Mouse (Mus musculus) layer of hippocampus, adult 9-10 months (tissue): ENCODE data around the gene Cntnap1.

Source experiments
- DNase-seq: peaks from one replicate; pipeline ENCODE4 v3.0.0; 2022; ENCODE audit warnings: low spot score

Gene Cntnap1

DNA sequence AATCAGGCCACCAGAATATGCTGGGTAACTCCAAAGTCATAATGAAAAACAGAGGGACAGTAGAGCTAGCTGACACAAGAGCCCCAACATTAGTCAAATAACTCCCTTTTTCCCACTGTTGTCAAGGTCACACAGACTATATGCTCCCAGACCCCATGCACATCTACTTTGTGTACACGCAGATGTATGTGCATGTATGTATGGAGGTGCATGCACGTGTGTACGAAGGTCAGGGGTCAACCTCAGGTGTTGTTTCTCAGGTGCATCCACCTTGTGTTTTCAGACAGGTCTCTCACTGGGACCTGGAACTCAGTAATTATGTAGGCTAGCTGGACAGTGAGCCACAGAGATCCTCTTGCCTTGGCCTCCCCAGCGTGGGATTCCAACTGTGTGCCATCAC lies 15.1 kb downstream of the Cntnap1 start:
- DNase-seq = no peak

- no peak for DNase-seq
These were observed 16.4 kb downstream of the Cntnap1 start for GRCm38 (mm10) chr11:101186526-101187247.

GRCm38 (mm10) chr11:101187541-101187940 lies 17.2 kb downstream of the Cntnap1 start:
- no peak for DNase-seq

DNA sequence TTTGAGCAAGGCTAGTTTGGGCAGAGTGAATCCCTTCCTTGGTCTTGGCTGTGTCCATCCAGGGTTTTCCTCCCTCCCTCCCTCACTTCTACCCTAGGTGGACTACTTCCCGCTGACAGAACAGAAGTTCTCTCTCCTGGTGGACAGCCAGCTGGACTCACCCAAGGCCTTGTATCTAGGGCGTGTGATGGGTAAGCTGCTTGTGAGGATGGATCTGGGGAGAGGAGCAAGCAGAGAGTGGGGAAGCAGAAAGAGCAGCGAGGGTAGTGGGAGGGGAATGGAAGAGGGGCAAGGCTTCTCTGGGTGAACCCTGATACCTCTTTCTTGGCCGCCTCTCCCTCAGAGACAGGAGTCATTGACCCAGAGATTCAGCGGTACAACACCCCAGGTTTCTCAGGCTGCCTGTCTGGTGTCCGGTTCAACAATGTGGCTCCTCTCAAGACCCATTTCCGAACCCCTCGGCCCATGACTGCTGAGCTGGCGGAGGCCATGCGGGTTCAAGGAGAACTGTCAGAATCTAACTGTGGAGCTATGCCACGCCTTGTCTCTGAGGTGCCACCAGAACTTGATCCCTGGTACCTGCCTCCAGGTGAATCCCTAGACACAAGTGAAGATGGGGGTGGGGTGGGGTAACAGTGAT lies 18.0 kb downstream of the Cntnap1 start:
- DNase-seq = no peak

DNA sequence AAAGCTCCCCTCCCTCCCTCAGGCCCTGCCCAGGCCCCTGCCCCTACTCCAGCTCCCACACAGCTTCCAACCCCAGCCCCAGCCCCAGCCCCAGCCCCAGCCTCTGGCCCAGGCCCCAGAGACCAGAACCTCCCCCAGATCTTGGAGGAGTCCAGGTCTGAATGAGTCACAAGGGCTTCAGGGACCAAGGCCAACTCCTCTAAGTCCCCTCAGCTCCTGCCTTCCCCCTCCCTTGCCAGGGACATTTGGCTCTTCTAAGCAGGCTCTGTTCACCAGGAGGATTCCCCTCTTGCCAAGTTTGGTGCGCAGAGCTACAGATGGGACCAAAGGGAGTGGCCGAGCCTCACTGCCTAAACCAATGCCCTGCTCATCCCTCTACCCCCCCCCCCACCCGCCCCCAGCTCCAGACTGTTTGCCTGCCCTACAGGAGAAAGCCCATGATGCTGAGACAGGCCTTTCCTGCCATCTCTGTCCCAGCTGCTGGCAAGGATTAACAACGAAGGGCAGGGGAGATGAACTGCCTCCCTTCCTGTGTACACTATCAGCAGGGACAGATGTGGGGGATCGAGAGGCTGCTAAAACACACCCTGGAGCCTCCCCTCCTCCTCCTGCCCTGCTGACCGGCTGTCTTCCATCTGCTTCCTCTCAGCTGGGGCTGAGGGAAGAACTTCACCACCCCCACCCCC lies 19.3 kb downstream of the Cntnap1 start:
- no peak for DNase-seq

- DNase-seq = no peak
These were observed 20.0 kb downstream of the Cntnap1 start for GRCm38 (mm10) chr11:101190181-101190912.

GRCm38 (mm10) chr11:101190913-101191907 lies 20.9 kb downstream of the Cntnap1 start:
- DNase-seq = no peak

DNA sequence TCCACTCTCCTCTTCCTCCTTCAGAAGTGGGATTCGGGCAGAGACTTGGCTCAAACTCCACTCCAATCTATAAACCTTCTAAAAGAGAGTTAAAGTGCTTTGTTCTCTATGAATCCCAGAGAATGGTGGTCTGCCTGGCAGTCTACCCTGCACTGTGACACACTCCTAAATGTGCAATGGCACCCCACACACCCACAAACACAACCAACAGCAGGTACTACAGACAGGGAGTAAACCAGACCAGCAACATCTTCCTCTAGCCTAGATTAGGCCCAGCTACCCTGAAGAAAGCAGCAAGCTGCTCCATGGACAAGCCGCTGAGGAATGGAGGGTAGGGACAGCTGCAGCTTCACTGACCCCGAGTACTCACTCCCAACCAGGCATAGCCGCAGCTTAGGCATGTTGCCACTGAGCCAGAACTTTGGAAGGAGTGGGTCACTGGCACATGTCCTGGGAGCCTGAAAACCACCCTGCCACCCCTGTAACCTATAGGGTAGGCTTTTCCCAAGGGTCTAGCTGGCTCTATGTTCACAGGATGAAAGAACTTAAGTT lies 21.7 kb downstream of the Cntnap1 start:
- DNase-seq = no peak

DNA sequence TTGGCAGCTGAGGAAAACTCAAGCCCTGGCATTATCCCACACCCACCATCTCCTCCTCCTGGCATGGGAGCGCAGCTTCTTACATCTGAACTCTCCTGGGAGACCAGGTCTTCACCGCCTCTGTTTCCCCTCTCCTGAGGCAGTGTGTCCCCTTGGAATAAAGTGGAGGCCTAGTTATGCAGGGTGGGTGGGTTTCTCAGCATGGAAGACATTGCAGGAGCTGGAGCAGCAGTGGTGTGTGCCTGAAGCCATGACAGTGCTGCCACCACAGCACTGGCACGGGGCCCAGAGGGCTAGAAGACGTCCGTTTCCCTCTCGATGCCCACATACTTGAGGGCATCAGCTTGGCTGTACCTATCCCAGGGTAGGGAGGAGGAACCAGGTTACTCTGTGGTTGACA lies 22.3 kb downstream of the Cntnap1 start:
- DNase-seq = no peak

DNA sequence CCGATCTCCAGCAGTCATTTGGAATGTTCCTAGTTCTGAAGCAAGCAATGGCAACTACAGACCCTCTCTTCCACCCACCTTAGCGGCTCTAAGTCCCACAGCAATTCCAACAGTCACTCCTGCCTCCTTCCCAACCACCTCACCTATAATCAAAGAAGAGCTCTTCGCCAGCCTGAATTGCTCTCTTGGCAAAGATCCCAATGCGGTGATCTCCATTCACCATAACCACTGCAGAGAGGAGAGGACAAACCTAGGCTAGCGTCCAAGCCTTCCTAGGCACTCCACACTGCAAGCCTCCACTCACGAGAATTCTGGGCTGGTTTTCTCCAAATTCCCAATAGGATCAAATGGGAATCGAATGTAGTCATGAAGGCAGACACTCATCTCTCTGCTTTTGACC lies 22.8 kb downstream of the Cntnap1 start:
- DNase-seq = no peak

DNA sequence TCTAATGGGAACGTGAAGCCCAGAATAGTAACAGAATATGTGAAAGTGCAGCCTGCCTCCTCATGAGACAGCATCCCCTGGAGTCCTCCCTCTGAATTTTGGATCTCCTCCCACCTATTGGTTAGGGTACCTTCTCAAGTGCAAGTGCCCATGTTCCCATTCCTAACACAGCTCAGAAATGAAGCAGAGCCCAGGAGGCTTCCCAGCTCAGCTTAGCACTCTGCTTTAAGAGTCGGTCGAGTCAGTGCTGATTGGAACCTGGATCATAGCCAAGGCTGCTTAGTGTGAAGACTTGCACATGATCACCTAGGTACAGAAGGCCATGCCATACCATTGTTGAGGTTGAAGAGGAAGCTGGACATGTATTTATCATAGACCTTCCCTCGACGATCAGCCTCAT lies 23.8 kb downstream of the Cntnap1 start:
- no peak for DNase-seq

- DNase-seq = no peak
These were observed 24.3 kb downstream of the Cntnap1 start for GRCm38 (mm10) chr11:101194643-101195042.

DNA sequence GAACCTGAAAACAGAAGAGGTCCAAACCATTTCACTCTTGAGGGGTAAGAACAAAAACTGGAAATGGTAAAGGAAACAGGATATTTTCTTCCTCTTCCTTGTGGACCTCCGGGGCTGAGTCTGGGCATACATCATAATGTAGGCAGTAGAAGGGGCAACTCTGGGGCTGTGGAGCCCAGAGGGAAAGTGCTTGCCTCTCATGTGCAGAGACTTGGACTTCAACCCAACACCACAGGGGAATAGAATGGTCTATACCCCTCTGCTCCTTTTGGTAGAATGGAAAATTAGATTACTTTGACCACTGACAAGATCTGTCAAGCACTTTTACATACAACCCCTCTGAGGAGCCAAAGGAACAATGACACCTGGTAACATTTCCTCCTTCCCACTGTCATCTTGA lies 24.8 kb downstream of the Cntnap1 start:
- no peak for DNase-seq

- DNase-seq = no peak
These were observed 25.2 kb downstream of the Cntnap1 start for GRCm38 (mm10) chr11:101195571-101195970.

DNA sequence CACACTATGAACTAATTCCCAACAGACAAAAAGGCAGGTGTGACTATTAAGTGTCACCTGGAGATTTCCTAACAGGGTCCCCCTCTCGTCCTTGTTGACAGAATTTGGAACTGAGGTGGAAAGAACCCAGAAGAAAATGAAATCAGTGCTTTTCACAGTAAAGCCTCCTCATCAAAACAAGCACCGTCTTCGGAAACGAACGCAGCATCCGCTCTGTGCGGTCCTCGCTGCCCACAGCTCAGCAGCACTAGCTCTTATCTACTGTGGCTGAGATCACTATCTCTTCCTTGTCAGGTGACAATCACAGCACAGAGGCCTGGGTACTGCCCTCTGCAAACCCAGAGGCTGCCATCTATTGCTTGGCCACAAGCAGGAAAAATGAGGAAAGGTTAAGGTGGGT lies 25.9 kb downstream of the Cntnap1 start:
- no peak for DNase-seq

- no peak for DNase-seq
These were observed 29.2 kb downstream of the Cntnap1 start for GRCm38 (mm10) chr11:101199555-101199954.

- DNase-seq = no peak
These were observed 30.7 kb downstream of the Cntnap1 start for GRCm38 (mm10) chr11:101200986-101201385.

DNA sequence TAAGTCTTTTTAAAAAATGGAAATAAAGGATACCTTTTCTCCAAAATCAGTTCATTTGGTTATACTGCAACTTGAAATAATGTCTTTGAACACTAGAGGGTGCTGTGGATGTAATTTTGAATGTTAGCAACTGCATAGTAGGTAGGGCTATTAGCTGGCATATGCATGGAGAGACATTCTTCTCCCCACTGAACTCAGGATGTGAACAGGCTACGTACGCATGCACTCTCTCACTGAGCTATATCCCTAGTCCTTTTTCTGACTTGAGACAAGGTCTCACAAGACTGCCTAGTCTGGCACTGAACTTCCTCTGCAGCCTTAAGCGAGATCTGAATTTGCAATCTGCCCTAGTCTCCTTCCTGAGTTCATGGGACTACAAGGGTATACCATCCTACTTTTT lies 41.6 kb downstream of the Cntnap1 start:
- peak; percentile 82 for DNase-seq

DNA sequence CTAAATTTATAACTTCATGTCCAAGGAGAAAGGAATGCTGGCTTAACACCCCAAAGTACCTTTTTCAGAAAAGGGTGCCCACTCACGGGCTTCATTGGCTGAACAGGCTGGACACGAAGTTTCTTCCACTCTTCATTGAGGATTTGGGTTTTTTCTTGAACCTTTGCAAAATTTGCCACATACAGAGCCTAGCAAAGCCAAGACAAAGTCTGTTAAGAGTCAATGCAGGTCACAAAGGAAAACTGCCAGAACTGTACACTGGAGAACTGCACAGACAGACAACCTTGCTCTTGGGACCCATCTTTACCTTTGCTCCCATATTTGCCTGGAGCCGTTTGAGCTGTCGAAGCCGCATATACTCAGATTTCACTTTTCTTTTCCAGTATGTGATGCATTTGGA lies 46.6 kb downstream of the Cntnap1 start:
- no peak for DNase-seq

DNA sequence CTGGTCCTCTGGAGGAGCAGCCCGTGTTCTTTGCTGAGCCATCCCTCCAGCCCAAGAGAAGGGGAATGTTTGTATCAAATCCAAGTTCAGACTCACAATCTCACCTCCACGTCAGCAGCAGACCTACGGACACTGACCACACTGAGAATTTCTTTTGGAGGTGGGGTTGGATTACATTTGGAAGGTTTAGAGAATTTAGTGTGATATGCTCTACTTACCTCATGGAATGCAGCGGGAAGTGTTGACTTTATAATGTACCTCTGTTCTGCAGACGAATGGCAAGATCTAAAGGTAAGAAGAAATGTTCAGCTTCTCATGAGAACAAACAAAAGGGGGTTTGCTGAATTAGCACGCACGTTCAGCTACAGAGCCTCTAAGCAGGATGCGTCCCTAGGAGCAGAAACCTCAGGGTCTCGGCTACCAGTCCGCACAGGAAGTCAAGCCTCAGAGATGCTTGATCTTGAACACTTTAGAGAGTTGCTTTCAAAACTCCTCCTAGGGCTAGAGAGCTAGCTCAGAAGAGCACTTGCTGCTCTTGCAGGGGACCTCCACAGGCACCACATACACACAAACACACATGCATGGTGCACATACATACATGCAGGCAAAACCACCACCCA lies 48.2 kb downstream of the Cntnap1 start:
- no peak for DNase-seq

- no peak for DNase-seq
These were observed 50.5 kb downstream of the Cntnap1 start for GRCm38 (mm10) chr11:101220853-101221252.
